Mouse (Mus musculus): ENCODE measurements around the gene Bsn. TPM values are rescaled to one million over a fixed set of nuclear protein-coding genes. Genes with fewer than 3 reads are reported as not detected.

The Bsn gene
- polyA plus RNA-seq, 1 experiment = 1.5 TPM

- DNase-seq (ENCODE audit: low read depth) = no peak
These were observed 96.6 kb downstream of the Bsn start for GRCm38 (mm10) chr9:108093586-108093985.

- no peak for DNase-seq (ENCODE audit: low read depth)
These were observed 99.5 kb downstream of the Bsn start for GRCm38 (mm10) chr9:108090611-108091120.

- no peak for DNase-seq (ENCODE audit: low read depth)
These were observed 104.9 kb downstream of the Bsn start for GRCm38 (mm10) chr9:108085261-108085660.

- DNase-seq (ENCODE audit: low read depth) = no peak
These were observed 106.6 kb downstream of the Bsn start for GRCm38 (mm10) chr9:108083561-108083960.

GRCm38 (mm10) chr9:108082988-108083431, 107.2 kb downstream of the Bsn start, which contains the start of gene Rnf123:
Gene Rnf123, minus strand, starts transcription at chr9:108083346.
- no peak for DNase-seq (ENCODE audit: low read depth)

- no peak for DNase-seq (ENCODE audit: low read depth)
These were observed 107.6 kb downstream of the Bsn start for GRCm38 (mm10) chr9:108082549-108082948.

GRCm38 (mm10) chr9:108080168-108080567, 110.0 kb downstream of the Bsn start, which contains the start of gene Mst1:
Gene Mst1, plus strand, starts transcription at chr9:108080436.
- DNase-seq (ENCODE audit: low read depth) = peak; percentile 75

GRCm38 (mm10) chr9:108073141-108073930, 116.8 kb downstream of the Bsn start:
- no peak for DNase-seq (ENCODE audit: low read depth)

GRCm38 (mm10) chr9:108072481-108072924, 117.7 kb downstream of the Bsn start:
- no peak for DNase-seq (ENCODE audit: low read depth)

- DNase-seq (ENCODE audit: low read depth) = no peak
These were observed 118.4 kb downstream of the Bsn start for GRCm38 (mm10) chr9:108071801-108072200.

- DNase-seq (ENCODE audit: low read depth) = no peak
These were observed 120.7 kb downstream of the Bsn start for GRCm38 (mm10) chr9:108069529-108069928.

- DNase-seq (ENCODE audit: low read depth) = no peak
These were observed 121.2 kb downstream of the Bsn start for GRCm38 (mm10) chr9:108069007-108069406.

- DNase-seq (ENCODE audit: low read depth) = no peak
These were observed 122.3 kb downstream of the Bsn start for GRCm38 (mm10) chr9:108067900-108068299.

- no peak for DNase-seq (ENCODE audit: low read depth)
These were observed 123.0 kb downstream of the Bsn start for GRCm38 (mm10) chr9:108067199-108067598.

GRCm38 (mm10) chr9:108065491-108066011, 124.6 kb downstream of the Bsn start:
- no peak for DNase-seq (ENCODE audit: low read depth)

- DNase-seq (ENCODE audit: low read depth) = no peak
These were observed 126.8 kb downstream of the Bsn start for GRCm38 (mm10) chr9:108063361-108063760.

- no peak for DNase-seq (ENCODE audit: low read depth)
These were observed 128.0 kb downstream of the Bsn start for GRCm38 (mm10) chr9:108062142-108062541.

GRCm38 (mm10) chr9:108058291-108058690, 131.9 kb downstream of the Bsn start:
- no peak for DNase-seq (ENCODE audit: low read depth)

- no peak for DNase-seq (ENCODE audit: low read depth)
These were observed 133.0 kb downstream of the Bsn start for GRCm38 (mm10) chr9:108057262-108057562.

GRCm38 (mm10) chr9:108056361-108057261, 133.6 kb downstream of the Bsn start:
- no peak for DNase-seq (ENCODE audit: low read depth)

- no peak for DNase-seq (ENCODE audit: low read depth)
These were observed 134.4 kb downstream of the Bsn start for GRCm38 (mm10) chr9:108055661-108056237.

GRCm38 (mm10) chr9:108055061-108055460, 135.1 kb downstream of the Bsn start:
- no peak for DNase-seq (ENCODE audit: low read depth)
